Mouse (Mus musculus) MEL (cell line): ENCODE data around the gene Gm49394.

ENCODE experiments used
- CHD1 ChIP-seq: IDR thresholded peaks from 2 replicates; pipeline ENCODE4 v1.6.1; 2012; ENCODE audit warnings: low read depth, mild to moderate bottlenecking, inconsistent platforms, low read length, improper control_type of control experiment
- CTCF ChIP-seq, 3 experiments: IDR thresholded peaks in 2 of 3; conservative IDR thresholded peaks in 1 of 3; 2 replicates each; pipeline ENCODE4 v1.5.1; 2011 to 2012; ENCODE audit warnings: low read length in 3 of 3, low read depth in 2 of 3, mild to moderate bottlenecking in 2 of 3, improper control_type of control experiment in 1 of 3, inconsistent platforms in 1 of 3, mixed read lengths in 1 of 3, moderate library complexity in 1 of 3; ENCODE audit not compliant: control insufficient read depth in 1 of 3, insufficient read depth in 1 of 3, poor library complexity in 1 of 3, severe bottlenecking in 1 of 3
- EP300 ChIP-seq, 2 experiments: IDR thresholded peaks; 2 replicates each; pipeline ENCODE4 v1.6.1; 2011; ENCODE audit warnings: improper control_type of control experiment in 2 of 2, low read length in 2 of 2, low read depth in 1 of 2, mild to moderate bottlenecking in 1 of 2
- GATA1 ChIP-seq: IDR thresholded peaks from 2 replicates; pipeline ENCODE4 v1.6.1; 2011; ENCODE audit warnings: low read depth, low read length, improper control_type of control experiment
- KAT2A ChIP-seq: conservative IDR thresholded peaks from 2 replicates; pipeline ENCODE4 v1.6.1; 2012; ENCODE audit warnings: low read depth, low read length, improper control_type of control experiment, inconsistent platforms
- MXI1 ChIP-seq: IDR thresholded peaks from 2 replicates; pipeline ENCODE4 v1.6.1; 2011; ENCODE audit warnings: mild to moderate bottlenecking, low read depth, low read length, improper control_type of control experiment
- NRF1 ChIP-seq: IDR thresholded peaks from 2 replicates; pipeline ENCODE4 v1.6.1; 2014; ENCODE audit warnings: low read depth, mild to moderate bottlenecking, inconsistent platforms, low read length, improper control_type of control experiment, moderate library complexity; ENCODE audit not compliant: poor library complexity, insufficient read depth, severe bottlenecking
- POLR2A ChIP-seq, 2 experiments: IDR thresholded peaks; 2 replicates each; pipeline ENCODE4 v1.6.1; 2011 to 2012; ENCODE audit warnings: low read length in 2 of 2, mild to moderate bottlenecking in 2 of 2, control low read depth in 1 of 2, improper control_type of control experiment in 1 of 2, low read depth in 1 of 2, moderate library complexity in 1 of 2; ENCODE audit not compliant: control insufficient read depth in 1 of 2, insufficient read depth in 1 of 2, poor library complexity in 1 of 2
- POLR2AphosphoS2 ChIP-seq: IDR thresholded peaks from 2 replicates; pipeline ENCODE4 v1.6.1; 2011; ENCODE audit warnings: low read length, improper control_type of control experiment
- SMC3 ChIP-seq: IDR thresholded peaks from 2 replicates; pipeline ENCODE4 v1.6.1; 2011; ENCODE audit warnings: low read depth, low read length, improper control_type of control experiment
- TBP ChIP-seq: IDR thresholded peaks from 2 replicates; pipeline ENCODE4 v1.8.0; 2011; ENCODE audit warnings: low read depth, low read length, improper control_type of control experiment
- UBTF ChIP-seq: IDR thresholded peaks from 2 replicates; pipeline ENCODE4 v1.6.1; 2012; ENCODE audit warnings: low read depth, mild to moderate bottlenecking, inconsistent platforms, low read length, improper control_type of control experiment, moderate library complexity, borderline replicate concordance; ENCODE audit not compliant: insufficient read depth
- USF1 ChIP-seq: IDR thresholded peaks from 2 replicates; pipeline ENCODE4 v1.6.1; 2014; ENCODE audit warnings: low read depth, mild to moderate bottlenecking, inconsistent platforms, low read length, improper control_type of control experiment, moderate library complexity
- USF2 ChIP-seq, 2 experiments: IDR thresholded peaks; 2 replicates each; pipeline ENCODE4 v1.6.1; 2011 to 2012; ENCODE audit warnings: improper control_type of control experiment in 2 of 2, low read length in 2 of 2, borderline replicate concordance in 1 of 2, inconsistent platforms in 1 of 2, low read depth in 1 of 2, mild to moderate bottlenecking in 1 of 2; ENCODE audit not compliant: insufficient read depth in 1 of 2

DNA sequence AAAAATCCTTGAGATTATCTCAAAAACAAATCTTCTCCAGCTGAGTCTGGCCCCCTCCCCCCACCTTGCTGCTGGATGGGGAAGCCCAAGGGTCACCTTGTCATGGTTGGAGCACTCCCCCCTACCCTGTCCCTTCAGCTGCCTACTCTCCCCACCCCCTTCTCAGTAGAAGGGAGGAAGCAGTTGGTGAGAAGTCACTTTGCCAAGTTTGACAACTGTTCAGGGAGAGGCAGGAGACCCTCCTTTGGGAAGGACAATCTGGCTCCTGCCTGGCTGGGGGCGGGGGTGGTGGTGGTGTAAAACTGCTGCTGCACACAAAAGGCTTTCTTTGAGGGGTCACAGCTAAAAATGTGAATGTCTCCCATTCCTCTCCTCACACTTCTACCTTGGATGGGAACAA, 1.4 kb downstream of the Gm49394 start:
- TF ChIP-seq USF1, result no peak
- no peak for TF ChIP-seq CTCF (IDR thresholded peaks at IDR 0.05 in 2 of 3, conservative IDR thresholded peaks at IDR 0.05 in 1 of 3; ENCODE audit: control insufficient read depth in 1 of 3, insufficient read depth in 1 of 3, low read depth in 2 of 3, low read length in 3 of 3, poor library complexity in 1 of 3, severe bottlenecking in 1 of 3)
- TF ChIP-seq KAT2A, result no peak
- no peak for TF ChIP-seq EP300 (IDR thresholded peaks at IDR 0.05; ENCODE audit: low read depth in 1 of 2, low read length in 2 of 2)
- no peak for TF ChIP-seq UBTF
- TF ChIP-seq TBP, result no peak
- no peak for TF ChIP-seq POLR2A (IDR thresholded peaks at IDR 0.05; ENCODE audit: control insufficient read depth in 1 of 2, insufficient read depth in 1 of 2, low read depth in 1 of 2, low read length in 2 of 2, poor library complexity in 1 of 2)
- no peak for TF ChIP-seq MXI1
- no peak for TF ChIP-seq USF2 (IDR thresholded peaks at IDR 0.05; ENCODE audit: borderline replicate concordance in 1 of 2, insufficient read depth in 1 of 2, low read depth in 1 of 2, low read length in 2 of 2)
- TF ChIP-seq CHD1, result no peak
- no peak for TF ChIP-seq POLR2AphosphoS2
- no peak for TF ChIP-seq SMC3
- TF ChIP-seq NRF1, result no peak
- TF ChIP-seq GATA1, result no peak
